Mouse (Mus musculus): ENCODE data around the gene Ogfod3.

- TF ChIP-seq POLR2A (IDR thresholded peaks at IDR 0.05; ENCODE audit: low read depth, low read length) (no peak), CTCF (conservative IDR thresholded peaks at IDR 0.05; ENCODE audit: insufficient read depth, insufficient read length, low read depth, low read length) (no peak)
These were observed 16.3 kb upstream of the Ogfod3 start for GRCm38 (mm10) chr11:121220771-121221170.
